Mouse (Mus musculus): ENCODE data around the gene Gm648. TPM values are rescaled to one million over a fixed set of nuclear protein-coding genes. Genes with fewer than 3 reads are reported as not detected.

Gene Gm648
- not detected in 2 replicates for polyA plus RNA-seq (2012; rRNA removed)

DNA sequence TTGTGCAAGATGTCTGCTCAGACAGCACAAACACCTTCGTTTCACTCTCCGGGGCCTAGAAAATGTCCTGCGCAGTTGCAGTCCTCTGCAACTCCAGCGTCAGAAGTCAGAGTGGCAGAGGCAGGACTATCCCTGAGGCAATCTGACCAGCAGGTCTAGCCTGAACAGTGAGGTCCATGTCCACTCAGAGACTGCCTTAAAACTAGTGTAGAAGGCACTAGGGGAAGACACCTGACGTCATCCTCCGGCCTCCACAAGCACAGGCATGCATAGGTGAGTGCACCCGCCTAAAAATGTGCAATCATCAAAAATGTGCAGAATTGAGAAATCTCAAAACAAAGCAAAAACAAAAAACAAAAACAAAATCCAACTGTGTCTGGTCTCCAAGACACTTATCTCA lies at the start of gene Gm648:
Gm648 (minus strand) TSS at position 101 of the 400 bp plus-strand sequence.
- WGBS, result 89% methylated on average over 7 of the region's 7 CpGs
- H3K27ac ChIP-seq (ENCODE audit: insufficient read depth, low read depth, low read length), result no peak within 1 kb of the TSS
- TF ChIP-seq CTCF (conservative IDR thresholded peaks at IDR 0.05; ENCODE audit: insufficient read depth, insufficient read length, low read depth, low read length) (no peak), POLR2A (IDR thresholded peaks at IDR 0.05; ENCODE audit: low read depth, low read length) (no peak)
- no peaks in the 10 kb centered on the region for H3K27me3 ChIP-seq (replicated peaks; ENCODE audit: control insufficient read depth, insufficient read depth, low read length)
- H3K4me3 ChIP-seq (ENCODE audit: insufficient read depth, low read depth, low read length), result no peak within 1 kb of the TSS
- H3K4me1 ChIP-seq (ENCODE audit: control insufficient read depth, insufficient read depth, low read length), result no peaks in the 10 kb centered on the region
- no peak for DNase-seq
- no peaks in the 10 kb centered on the region for H3K36me3 ChIP-seq (ENCODE audit: control insufficient read depth, insufficient read depth, low read length)

DNA sequence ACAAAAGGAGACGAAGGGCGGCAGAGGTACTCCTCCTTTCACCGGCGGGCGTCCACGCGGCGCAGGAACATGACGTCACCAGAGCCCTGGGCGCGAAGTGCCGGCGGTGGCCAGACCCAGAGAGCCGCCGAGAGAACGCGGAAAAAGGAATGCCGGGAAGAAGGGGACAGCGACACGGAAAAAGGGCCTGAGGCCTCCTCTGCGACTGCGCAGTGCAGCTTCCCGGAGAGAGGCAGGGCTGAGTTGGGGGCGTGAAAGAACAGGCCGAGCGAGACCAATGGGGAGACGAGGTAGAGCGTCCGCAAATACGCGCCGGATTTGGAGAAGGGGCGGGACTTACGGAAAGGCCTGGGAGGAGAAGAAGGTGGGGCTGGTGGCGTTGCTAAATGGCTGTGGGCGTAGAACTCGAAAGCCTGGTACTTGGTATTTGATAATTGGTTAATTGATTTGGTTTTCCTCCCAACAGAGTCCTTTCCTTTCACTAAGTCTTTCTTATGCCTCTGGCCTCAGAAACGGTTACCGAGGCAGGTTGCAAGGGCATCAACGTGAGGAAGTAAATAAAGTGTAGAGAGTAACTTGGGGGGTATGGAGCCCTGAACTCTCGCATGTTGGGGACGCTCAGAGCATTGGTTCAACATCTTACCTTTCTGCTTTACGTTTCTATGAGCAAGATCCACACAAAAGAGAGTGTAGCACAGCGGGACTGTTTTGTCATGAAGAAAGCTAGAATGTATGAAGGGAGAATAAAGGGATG lies 48.7 kb upstream of the Gm648 start, which contains the start of gene Mmgt1:
Mmgt1 (minus strand) TSS at position 183 of the 754 bp plus-strand sequence.
- no peaks in the 10 kb centered on the region for H3K27me3 ChIP-seq (replicated peaks; ENCODE audit: control insufficient read depth, insufficient read depth, low read length)
- TF ChIP-seq CTCF (conservative IDR thresholded peaks at IDR 0.05; ENCODE audit: insufficient read depth, insufficient read length, low read depth, low read length) (no peak), POLR2A (IDR thresholded peaks at IDR 0.05; ENCODE audit: low read depth, low read length) (peak; percentile 23)
- H3K36me3 ChIP-seq (ENCODE audit: control insufficient read depth, insufficient read depth, low read length), result no peaks in the 10 kb centered on the region
- H3K4me3 ChIP-seq (ENCODE audit: insufficient read depth, low read depth, low read length), result peak within 1 kb of the TSS; percentile 89
- WGBS, result under 1% methylated on average over 42 of the region's 44 CpGs
- H3K4me1 ChIP-seq (ENCODE audit: control insufficient read depth, insufficient read depth, low read length), result 0 out of 2 replicates have a peak, but pooled peaks cover 2% of the 10 kb centered on the region
- H3K27ac ChIP-seq (ENCODE audit: insufficient read depth, low read depth, low read length), result peak within 1 kb of the TSS; percentile 28; the same call in 1 of the 2 replicates
- peak; percentile 96 for DNase-seq

DNA sequence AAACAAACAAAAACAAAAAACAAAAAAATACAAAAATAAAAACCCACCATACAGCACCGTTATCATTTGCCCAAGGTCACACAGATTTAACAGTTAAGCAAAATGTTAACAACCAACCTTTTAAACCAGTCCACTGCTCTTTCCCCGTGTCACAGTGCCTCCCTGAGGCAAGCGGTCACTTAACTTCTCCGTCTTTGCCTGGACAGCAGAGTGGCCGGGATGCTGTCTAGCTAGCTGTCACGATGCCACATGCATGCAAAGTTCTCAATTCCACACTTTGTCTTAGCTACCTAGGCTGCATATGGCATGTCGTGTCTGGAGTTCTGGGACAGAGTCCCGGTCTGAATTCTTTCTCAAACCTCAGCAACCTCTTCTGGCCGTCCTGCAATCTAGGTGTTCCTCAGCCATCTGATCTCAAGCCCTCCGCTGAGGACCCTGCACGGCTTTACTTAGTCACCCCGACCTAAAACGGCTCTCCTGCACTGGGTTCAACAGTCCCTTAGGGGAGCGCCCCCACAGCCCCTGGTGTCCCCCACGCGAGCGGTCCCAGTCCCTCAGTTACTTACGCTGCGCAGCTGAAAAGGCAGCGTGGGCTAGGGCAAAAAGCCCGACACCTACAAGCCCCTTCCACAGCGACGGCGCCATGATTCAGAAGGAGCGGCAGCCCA lies 47.9 kb upstream of the Gm648 start:
- 0 out of 2 replicates have a peak, but pooled peaks cover 2% of the 10 kb centered on the region for H3K4me1 ChIP-seq (ENCODE audit: control insufficient read depth, insufficient read depth, low read length)
- H3K4me3 ChIP-seq (ENCODE audit: insufficient read depth, low read depth, low read length), result peak overlapping the region; percentile 89
- no peaks in the 10 kb centered on the region for H3K27me3 ChIP-seq (replicated peaks; ENCODE audit: control insufficient read depth, insufficient read depth, low read length)
- peak overlapping the region; percentile 28; the same call in 1 of the 2 replicates for H3K27ac ChIP-seq (ENCODE audit: insufficient read depth, low read depth, low read length)
- H3K36me3 ChIP-seq (ENCODE audit: control insufficient read depth, insufficient read depth, low read length), result no peaks in the 10 kb centered on the region
- TF ChIP-seq POLR2A (IDR thresholded peaks at IDR 0.05; ENCODE audit: low read depth, low read length) (no peak), CTCF (conservative IDR thresholded peaks at IDR 0.05; ENCODE audit: insufficient read depth, insufficient read length, low read depth, low read length) (peak; percentile 41; the same call in 1 of the 2 replicates)
- WGBS, result under 1% methylated on average over 25 of the region's 25 CpGs
- DNase-seq, result peak; percentile 39

DNA sequence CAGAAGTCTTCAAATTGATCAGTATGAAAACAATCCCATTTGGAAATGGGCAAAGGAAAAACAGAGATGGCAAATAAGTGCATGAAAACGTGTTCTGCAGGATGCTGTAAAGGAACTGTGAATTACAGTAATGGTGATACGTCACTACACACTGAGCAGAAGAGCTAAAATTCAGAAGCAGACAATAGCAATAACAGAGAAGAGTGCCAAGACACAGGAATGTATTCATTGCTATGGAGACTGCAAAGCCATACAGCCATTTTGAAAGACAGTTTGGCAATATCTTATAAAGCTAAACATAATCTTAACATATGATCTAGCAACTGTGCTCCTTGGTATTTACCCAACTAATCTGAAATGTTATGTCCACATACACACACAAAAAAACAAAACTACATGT lies 28.8 kb upstream of the Gm648 start:
- Histone ChIP-seq H3K4me3 (ENCODE audit: insufficient read depth, low read depth, low read length) (no peak overlapping the region), H3K36me3 (ENCODE audit: control insufficient read depth, insufficient read depth, low read length) (no peaks in the 10 kb centered on the region), H3K4me1 (ENCODE audit: control insufficient read depth, insufficient read depth, low read length) (no peaks in the 10 kb centered on the region), H3K27ac (ENCODE audit: insufficient read depth, low read depth, low read length) (no peak overlapping the region), H3K27me3 (replicated peaks; ENCODE audit: control insufficient read depth, insufficient read depth, low read length) (no peaks in the 10 kb centered on the region)
- DNase-seq, result no peak
- 84% methylated on average over 2 of the region's 2 CpGs for WGBS
- TF ChIP-seq POLR2A (IDR thresholded peaks at IDR 0.05; ENCODE audit: low read depth, low read length) (no peak), CTCF (conservative IDR thresholded peaks at IDR 0.05; ENCODE audit: insufficient read depth, insufficient read length, low read depth, low read length) (no peak)

DNA sequence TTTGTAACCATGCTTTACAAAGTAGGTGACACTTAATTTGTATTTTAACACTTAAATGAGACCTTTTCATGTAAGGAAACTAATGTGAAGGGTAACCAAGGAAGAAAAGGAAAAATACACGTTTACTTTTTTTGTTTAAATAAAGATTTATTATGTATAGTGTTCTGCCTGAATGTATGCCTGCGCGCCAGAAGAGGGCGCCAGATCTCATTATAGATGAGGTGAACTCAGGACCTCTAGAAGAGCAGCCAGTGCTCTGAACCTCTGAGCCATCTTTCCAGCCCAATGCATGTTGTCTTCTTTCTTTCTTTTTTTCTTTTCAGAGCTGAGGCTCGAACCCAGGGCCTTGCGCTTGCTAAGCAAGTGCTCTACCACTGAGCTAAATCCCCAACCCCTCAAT lies 23.1 kb upstream of the Gm648 start:
- peak; percentile 11 for DNase-seq
- TF ChIP-seq CTCF (conservative IDR thresholded peaks at IDR 0.05; ENCODE audit: insufficient read depth, insufficient read length, low read depth, low read length) (peak; percentile 50), POLR2A (IDR thresholded peaks at IDR 0.05; ENCODE audit: low read depth, low read length) (no peak)
- 22% methylated on average over 6 of the region's 6 CpGs for WGBS
- Histone ChIP-seq H3K27ac (ENCODE audit: insufficient read depth, low read depth, low read length) (no peak overlapping the region), H3K4me1 (ENCODE audit: control insufficient read depth, insufficient read depth, low read length) (no peaks in the 10 kb centered on the region), H3K27me3 (replicated peaks; ENCODE audit: control insufficient read depth, insufficient read depth, low read length) (no peaks in the 10 kb centered on the region), H3K4me3 (ENCODE audit: insufficient read depth, low read depth, low read length) (no peak overlapping the region), H3K36me3 (ENCODE audit: control insufficient read depth, insufficient read depth, low read length) (no peaks in the 10 kb centered on the region)

DNA sequence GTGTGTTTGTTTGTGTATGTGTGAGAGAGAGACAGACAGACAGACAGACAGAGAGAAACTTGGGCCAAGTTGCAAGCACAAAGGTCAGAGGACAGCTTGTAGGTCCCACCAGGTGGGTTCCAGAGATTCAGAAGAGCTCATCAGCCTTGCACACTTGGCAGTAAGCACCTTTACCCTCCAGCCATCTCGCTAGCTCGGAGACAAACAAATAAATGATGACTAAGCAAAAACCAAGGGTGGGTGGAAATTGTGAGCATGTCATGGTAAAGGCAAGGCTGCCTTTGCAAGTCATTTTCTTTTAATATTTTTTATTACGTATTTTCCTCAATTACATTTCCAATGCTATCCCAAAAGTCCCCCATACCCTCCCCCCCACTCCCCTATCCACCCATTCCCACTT lies 4.2 kb upstream of the Gm648 start:
- WGBS, result 68% methylated on average over 3 of the region's 3 CpGs
- H3K27me3 ChIP-seq (replicated peaks; ENCODE audit: control insufficient read depth, insufficient read depth, low read length), result no peaks in the 10 kb centered on the region
- H3K36me3 ChIP-seq (ENCODE audit: control insufficient read depth, insufficient read depth, low read length), result no peaks in the 10 kb centered on the region
- no peak overlapping the region for H3K4me3 ChIP-seq (ENCODE audit: insufficient read depth, low read depth, low read length)
- no peak overlapping the region for H3K27ac ChIP-seq (ENCODE audit: insufficient read depth, low read depth, low read length)
- TF ChIP-seq CTCF (conservative IDR thresholded peaks at IDR 0.05; ENCODE audit: insufficient read depth, insufficient read length, low read depth, low read length) (no peak), POLR2A (IDR thresholded peaks at IDR 0.05; ENCODE audit: low read depth, low read length) (no peak)
- H3K4me1 ChIP-seq (ENCODE audit: control insufficient read depth, insufficient read depth, low read length), result no peaks in the 10 kb centered on the region
- no peak for DNase-seq

DNA sequence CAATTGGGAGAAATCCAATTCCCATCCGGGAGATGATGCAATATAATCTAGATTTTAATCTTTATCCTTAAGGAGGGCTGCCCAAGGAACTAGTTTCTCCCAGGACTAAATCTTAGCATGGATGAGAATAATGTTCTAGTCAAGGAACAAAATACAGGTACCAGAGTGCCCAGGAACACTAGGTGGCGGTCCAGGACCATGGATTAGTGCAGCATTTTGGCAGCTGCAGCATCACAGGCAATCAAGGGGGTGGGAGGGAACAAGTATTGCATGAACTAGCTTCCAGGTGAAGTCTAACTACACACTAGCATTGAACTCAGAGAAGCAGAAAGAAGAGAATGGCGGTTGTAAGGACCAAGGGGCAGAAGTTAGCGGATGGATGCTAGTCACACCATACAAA lies 12.2 kb downstream of the Gm648 start:
- WGBS, result 43% methylated on average over 4 of the region's 4 CpGs
- H3K4me1 ChIP-seq (ENCODE audit: control insufficient read depth, insufficient read depth, low read length), result no peaks in the 10 kb centered on the region
- TF ChIP-seq CTCF (conservative IDR thresholded peaks at IDR 0.05; ENCODE audit: insufficient read depth, insufficient read length, low read depth, low read length), result peak; percentile 61
- TF ChIP-seq POLR2A (IDR thresholded peaks at IDR 0.05; ENCODE audit: low read depth, low read length), result no peak
- peak; percentile 33 for DNase-seq
- H3K27ac ChIP-seq (ENCODE audit: insufficient read depth, low read depth, low read length), result no peak overlapping the region
- H3K4me3 ChIP-seq (ENCODE audit: insufficient read depth, low read depth, low read length), result no peak overlapping the region
- H3K36me3 ChIP-seq (ENCODE audit: control insufficient read depth, insufficient read depth, low read length), result no peaks in the 10 kb centered on the region
- H3K27me3 ChIP-seq (replicated peaks; ENCODE audit: control insufficient read depth, insufficient read depth, low read length), result no peaks in the 10 kb centered on the region

Data from kidney, adult 2 months (tissue).